Mouse (Mus musculus) frontal cortex, postnatal 14 days (tissue): ENCODE measurements at regions not wholly inside any gene's neighbourhood (a gene's known extent, or its start where the extent isn't known, plus 50 kb on each side); places are given as distances from the start of the nearest gene placed in this dataset.

ENCODE experiments used
- DNase-seq, 2 experiments: peaks; one replicate each; pipeline ENCODE4 v3.0.0; 2022; ENCODE audit warnings: low spot score in 2 of 2

GRCm38 (mm10) chr2:142964340-142964739 is 63.0 kb upstream of the Kif16b start:
- DNase-seq: no peak

GRCm38 (mm10) chr2:142967250-142967649 is 65.9 kb upstream of the Kif16b start:
- DNase-seq: peak; percentile 18 to 68

- DNase-seq: no peak
Measured at GRCm38 (mm10) chr2:142980771-142981170, 79.4 kb upstream of the Kif16b start.

GRCm38 (mm10) chr2:142988691-142989090 is 74.1 kb upstream of the Snrpb2 start:
- no peak for DNase-seq

GRCm38 (mm10) chr2:142996088-142996487 is 66.8 kb upstream of the Snrpb2 start:
- no peak for DNase-seq

- no peak for DNase-seq
Measured at GRCm38 (mm10) chr2:143002874-143003273, 60.0 kb upstream of the Snrpb2 start.

- no peak for DNase-seq
Measured at GRCm38 (mm10) chr2:143003341-143003740, 59.5 kb upstream of the Snrpb2 start.

GRCm38 (mm10) chr2:143011380-143011779 is 51.5 kb upstream of the Snrpb2 start:
- DNase-seq: no peak
